Mouse (Mus musculus) mouse embryonic stem cell (cell line): Measurements from ENCODE around the gene Rnf208.

Experiments used
- in situ Hi-C, 2 experiments: fragments of 300-500 bp; cut with MboI; formaldehyde crosslinking; loops; 1 replicate in 1 of 2; 3 replicates in 1 of 2; pipeline ENCODE4 v1.14.3; 2019 to 2020; ENCODE audit warnings: low sequenced_read_pairs in 2 of 2, low pct_unique_long_range_greater_than_20kb in 1 of 2, mixed read lengths in 1 of 2; ENCODE audit not compliant: unreplicated experiment in 1 of 2

The Rnf208 gene

DNA sequence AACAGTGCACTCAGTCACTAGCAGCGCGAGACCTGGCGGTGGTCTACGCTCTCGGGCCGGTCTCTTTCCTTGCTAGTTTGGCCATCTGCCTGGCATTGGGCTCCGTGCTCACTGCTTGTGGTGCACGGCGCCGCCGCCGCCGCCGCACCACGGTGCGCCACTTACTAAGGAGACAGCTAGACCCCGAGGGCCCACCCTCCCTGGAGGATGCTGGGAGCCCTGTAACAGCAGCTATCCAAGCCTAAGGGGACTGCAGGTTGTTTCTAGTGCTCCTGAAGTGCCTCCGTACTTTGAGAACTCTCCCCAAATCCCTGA is 48.7 kb downstream of the Rnf208 start:
- in situ Hi-C loops: no loop called here

DNA sequence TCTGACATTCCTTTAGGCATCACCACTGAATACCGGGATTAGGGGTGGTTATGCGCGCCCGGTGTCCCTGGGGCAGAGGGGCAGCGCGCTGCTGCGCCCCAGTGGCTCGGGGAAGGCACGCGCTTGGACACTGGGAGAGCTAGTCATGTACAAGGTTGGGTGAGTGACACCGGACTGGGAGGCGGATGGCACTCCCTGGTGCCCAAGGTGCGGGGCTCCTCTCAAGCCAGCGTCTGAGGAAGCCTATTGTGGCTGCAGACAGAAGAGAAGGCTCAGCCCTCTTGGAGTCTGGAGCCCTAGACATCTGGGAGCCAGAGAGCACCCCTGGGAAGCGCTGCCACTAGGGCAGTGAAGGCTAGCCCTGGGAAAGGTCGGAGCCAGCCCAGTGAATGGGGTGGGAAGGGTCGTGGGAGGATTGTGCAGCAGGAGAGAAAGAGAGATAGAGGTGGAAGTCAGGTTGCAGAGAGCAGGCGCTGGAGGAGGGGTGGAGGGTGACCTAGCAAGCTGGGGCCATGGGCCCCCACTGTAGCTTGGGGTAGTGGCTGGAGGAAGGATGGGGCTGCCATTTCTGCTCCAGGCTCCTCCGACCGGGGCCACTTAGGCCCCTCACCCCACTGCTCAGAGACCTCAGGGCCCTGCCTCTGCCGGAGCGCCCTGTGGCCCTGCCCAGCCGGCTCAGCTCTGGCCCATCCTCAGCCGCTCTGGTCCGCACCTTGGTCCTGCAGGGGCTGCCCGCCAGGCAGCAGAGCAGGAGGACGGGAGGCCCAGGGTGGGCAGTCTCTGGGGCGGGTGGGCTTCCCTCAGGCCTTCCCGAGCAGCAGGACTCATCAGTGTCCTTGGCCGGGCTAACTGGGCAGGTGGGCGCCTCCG is 49.4 kb downstream of the Rnf208 start:
- in situ Hi-C loops: no loop called here

DNA sequence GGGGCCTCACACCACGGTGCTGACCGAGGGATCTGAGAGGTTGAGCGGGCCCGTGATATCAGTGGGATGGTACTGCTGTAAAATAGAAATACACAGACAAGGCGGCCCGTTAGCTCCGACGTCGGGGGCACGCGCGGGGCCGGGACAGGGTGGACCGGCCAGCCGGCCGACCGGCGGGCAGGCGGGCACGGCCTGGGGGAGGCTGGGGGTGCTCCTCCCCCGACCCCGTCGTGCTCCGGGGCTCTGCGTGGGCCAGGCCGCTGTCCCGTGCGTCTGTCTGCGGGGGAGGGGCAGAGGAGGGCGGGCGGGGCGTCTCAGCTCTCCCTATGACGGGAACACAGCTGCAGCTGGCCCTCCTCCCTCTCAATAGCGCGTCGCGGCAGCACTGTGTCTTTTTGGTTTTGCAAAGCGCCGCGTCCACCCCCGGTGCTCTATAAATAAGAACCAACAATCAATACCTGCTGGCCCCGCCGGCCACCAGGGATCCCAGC is 50.0 kb downstream of the Rnf208 start:
- in situ Hi-C loops: no loop called here

GRCm38 (mm10) chr2:25292856-25293255 is 50.8 kb downstream of the Rnf208 start:
- in situ Hi-C loops: no loop called here

DNA sequence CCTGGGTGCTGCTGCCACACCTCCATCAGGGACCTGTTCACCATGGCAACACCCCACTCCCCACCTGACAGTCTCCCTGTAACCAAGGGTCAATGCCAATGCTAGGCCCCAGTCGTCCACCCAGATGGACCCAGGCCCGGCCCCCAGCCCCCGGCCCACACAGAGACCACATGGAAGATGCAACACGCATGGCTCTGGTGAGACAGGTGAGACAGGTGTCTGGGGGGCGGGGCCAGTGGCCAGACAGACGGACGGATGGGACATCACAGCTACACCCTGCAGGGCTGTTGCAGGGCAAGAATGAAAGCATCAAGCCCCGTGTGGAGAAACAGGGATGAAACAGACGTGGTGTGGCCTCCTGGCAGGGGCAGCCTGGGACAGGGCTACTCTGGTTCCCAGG is 51.7 kb downstream of the Rnf208 start:
- in situ Hi-C loops: no loop called here
